Mouse (Mus musculus) CD4-positive, CD25-positive, alpha-beta regulatory T cell, adult 4 months (primary cell): ENCODE data around the gene Acap2. TPM values are rescaled to one million over a fixed set of nuclear protein-coding genes. Genes with fewer than 3 reads are reported as not detected.

ENCODE experiments used
- ATAC-seq: one replicate; pipeline ENCODE4 v1.8.0; 2017
- polyA plus RNA-seq, 2 experiments: library from polyadenylated mRNA; unstranded; fragments of 100-300 nt; shearing (Covaris generic); gene quantifications; one replicate each; pipeline ENCODE4 v1.2.1; 2017

Acap2 gene
- 10 to 100 TPM; 11.1 to 13.0 TPM for polyA plus RNA-seq

GRCm38 (mm10) chr16:31200790-31201567 is at the start of gene Acap2:
Gene Acap2, minus strand, starts transcription at chr16:31201245.
- ATAC-seq, result peak; percentile 96

- ATAC-seq, result no peak
Measured at GRCm38 (mm10) chr16:31249401-31249800, 48.4 kb upstream of the Acap2 start.

DNA sequence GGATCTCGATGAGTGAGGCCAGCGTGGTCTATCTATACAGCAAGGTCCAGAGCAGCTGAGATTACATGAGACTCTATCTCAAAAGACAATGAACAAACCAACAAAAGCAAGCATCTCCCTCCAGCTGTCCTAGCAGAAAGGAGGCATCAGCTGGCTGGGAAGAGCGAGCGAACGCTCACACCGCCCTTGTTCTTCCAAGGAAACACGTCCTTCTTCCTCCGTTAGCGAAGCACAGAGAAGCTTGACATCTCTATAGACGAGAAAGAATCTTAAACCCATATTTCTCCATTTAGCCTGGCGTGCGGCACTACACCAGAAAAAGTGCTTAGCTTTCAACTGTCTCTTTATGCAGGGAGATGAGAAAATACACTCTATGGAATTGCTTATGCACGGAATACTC is 47.7 kb upstream of the Acap2 start:
- ATAC-seq, result no peak

- ATAC-seq, result no peak
Measured at GRCm38 (mm10) chr16:31247442-31247841, 46.4 kb upstream of the Acap2 start.

DNA sequence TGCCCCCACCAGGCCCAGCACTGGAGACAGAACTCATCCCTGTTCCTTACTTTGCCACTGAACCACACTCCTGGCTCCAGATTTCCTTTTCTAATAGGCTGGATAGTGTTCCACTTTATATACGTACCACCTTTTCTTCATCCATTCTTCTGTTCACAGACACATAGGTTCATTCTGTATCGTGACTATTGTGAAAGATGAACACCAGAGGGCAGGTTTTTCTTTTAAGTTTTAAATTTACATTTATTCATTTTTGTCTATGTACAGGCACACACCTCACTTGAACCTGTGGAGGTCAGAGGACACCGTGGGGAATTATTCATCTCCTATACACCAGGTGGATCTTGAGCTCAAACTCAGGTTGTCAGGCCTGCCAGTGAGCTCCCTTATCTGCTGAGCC is 43.0 kb upstream of the Acap2 start:
- no peak for ATAC-seq

DNA sequence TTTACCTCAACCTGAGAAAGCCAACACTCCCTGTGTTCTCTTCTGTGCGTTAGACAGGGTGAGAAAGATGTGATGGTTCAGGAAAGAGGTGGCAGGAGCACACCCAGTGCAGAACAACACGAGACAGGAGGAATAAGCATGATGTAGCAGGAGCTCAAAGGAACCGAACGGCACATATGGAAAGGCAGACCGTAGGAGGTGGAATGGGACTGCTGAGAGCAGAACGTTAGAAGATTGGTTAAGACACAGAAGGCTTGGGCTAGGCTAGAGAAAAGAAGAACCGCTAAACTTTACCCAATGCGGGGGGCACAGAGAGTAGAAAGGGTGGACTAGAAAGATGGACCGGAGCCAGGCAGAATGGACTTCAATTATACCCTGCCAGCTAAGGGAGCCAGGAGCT is 40.4 kb upstream of the Acap2 start:
- ATAC-seq, result no peak

GRCm38 (mm10) chr16:31240569-31240968 is 39.5 kb upstream of the Acap2 start:
- no peak for ATAC-seq

GRCm38 (mm10) chr16:31238281-31238680 is 37.2 kb upstream of the Acap2 start:
- no peak for ATAC-seq

GRCm38 (mm10) chr16:31235457-31236310 is 34.6 kb upstream of the Acap2 start:
- ATAC-seq, result peak; percentile 58

DNA sequence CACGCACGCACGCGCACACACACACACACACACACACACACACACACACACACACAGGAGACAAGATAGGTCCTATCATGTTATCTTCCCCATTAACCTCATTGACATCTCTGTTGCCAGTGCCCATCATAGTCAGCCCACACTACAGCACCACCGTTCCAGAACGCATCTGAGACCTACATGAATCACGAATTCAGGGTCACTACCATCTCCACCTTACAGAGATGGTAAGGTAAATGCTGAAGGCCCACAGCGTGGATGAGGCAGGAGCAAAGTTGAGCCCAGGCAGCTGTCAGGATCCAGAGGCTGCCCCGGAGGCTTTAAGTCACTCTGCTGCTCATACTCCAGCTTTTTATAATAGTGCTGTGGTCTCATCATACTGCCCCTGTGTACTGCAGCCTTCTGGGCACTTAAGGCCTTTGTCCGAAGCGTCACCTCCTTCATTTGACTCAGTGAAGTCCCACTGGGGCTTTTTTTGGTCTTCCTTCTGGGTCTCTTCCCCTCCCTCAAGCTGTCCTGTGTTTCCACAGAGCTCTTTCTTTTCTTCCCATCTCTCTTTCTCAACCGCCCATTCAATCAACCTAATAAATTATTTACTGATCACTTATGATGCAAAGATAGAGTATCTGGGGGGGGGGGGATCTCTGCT is 33.9 kb upstream of the Acap2 start:
- ATAC-seq, result no peak

DNA sequence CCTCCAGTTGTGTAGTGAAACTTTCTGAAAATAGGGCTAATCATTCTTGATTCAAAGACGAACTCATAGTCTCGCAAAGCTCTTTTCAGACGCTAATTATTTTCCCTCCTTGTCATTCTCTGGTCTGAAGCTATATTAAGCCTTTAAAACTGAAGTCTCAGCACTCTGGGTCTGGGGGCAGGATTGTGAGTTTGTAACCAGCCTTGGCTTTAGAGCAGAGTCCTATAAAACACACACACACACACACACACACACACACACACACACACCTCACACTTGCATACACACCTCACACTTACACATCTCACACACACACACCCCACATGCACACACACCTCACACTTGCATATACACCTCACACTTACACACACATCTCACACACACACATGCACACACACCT is 33.3 kb upstream of the Acap2 start:
- no peak for ATAC-seq

DNA sequence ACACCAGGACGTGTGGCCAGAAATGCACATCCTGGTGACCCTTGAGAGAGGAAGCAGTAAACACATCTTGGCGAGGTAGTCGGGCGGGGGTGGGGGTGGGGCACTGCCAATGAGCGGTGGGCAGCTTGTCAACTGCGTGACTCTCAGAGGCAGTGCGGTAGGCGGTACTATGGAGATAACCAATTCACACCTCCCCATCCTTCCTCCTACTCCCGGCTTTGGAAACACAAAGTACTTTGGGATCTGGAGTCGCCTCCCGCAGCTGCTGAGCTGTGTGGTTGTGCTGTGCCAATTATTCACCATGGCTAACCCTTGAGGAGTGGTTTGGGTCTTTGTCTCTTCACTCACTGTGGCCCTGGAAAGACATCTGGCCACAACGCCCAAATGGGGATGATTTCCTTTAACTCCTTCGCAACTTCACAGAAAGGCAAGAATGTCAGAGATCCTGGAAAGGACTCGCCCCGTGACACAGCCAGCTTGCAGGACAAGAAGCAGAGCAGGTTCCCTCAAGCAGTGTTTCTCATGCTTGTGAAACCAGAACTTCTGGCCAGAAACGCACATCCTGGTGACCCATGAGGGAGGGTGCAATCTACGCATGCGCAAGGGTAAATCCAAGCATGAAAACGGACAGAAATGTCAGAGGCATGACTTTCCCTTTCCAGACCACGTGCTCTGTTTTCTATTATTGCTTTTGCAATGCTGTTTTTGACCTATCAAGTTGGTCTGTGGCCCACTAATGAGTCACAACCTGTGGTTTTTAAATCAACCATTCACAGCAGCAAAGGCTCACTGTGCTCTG is 32.7 kb upstream of the Acap2 start:
- peak; percentile 78 for ATAC-seq

- ATAC-seq, result no peak
Measured at GRCm38 (mm10) chr16:31233167-31233498, 32.1 kb upstream of the Acap2 start.

GRCm38 (mm10) chr16:31232491-31233166 is 31.6 kb upstream of the Acap2 start:
- ATAC-seq, result no peak

DNA sequence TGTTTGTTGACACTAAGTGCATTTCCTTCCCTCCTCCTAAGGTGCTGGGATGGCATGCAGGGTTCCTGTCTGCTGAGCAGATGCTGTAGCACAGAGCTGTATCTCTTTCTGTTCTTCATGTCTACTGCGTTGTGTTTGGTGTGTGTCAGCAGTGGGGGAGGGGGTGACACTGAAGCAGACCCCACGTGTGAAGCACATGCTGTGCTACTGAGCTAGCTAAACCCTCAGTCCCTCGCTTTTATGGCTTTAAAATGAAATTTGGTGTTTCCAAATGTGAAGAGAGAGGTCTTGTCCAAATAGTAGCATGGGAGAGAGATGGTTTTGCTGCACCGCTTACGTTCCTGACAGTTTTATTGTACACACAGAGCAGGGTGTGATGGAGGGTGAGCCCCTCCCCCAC is 30.5 kb upstream of the Acap2 start:
- no peak for ATAC-seq

- ATAC-seq, result no peak
Measured at GRCm38 (mm10) chr16:31227746-31228145, 26.7 kb upstream of the Acap2 start.

GRCm38 (mm10) chr16:31215271-31215670 is 14.2 kb upstream of the Acap2 start:
- no peak for ATAC-seq

DNA sequence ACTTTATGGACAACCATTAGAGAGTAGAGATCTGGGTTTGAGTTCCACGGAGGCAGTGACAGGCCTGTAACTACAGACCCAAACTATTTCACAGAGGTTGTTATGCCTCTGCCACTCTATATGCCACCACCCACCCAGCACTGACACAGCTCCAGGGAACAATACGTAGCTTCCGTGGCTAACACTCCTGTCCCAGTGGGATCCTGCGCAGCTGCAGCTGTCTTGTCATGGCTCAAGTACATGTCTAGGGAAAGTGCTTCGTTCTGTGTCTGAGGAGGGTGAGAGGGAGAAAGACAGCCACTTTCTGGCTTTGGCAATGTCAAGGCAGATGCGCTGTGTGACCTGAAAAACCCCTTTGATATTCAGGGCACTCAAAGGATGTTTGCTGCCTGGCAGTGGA is 12.4 kb upstream of the Acap2 start:
- no peak for ATAC-seq

- no peak for ATAC-seq
Measured at GRCm38 (mm10) chr16:31211503-31211902, 10.5 kb upstream of the Acap2 start.

DNA sequence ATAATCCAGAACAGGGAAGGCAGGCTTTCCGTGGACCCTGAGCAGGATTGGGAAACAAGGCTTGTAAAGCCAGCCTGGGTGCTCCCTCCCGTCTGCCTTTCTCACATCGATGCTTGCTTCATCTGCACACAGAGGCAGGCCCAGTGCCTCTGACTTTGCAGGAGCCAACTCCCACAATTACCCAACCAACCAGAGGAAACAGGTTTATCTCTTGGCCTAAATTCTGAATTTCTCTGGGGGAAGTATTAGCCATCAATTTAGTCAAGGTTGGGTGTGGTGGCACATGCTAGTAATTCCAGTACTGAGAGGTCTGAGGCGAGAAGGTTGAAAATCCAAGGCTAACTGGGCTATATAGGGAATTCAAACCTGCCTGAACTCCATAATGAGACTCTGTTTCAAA is 9.4 kb upstream of the Acap2 start:
- no peak for ATAC-seq

GRCm38 (mm10) chr16:31209911-31210310 is 8.9 kb upstream of the Acap2 start:
- peak; percentile 87 for ATAC-seq

- ATAC-seq, result no peak
Measured at GRCm38 (mm10) chr16:31205726-31206125, 4.7 kb upstream of the Acap2 start.
